Mouse (Mus musculus): ENCODE data around the gene Rai1. TPM values are rescaled to one million over a fixed set of nuclear protein-coding genes. Genes with fewer than 3 reads are reported as not detected.

Gene Rai1
- polyA plus RNA-seq, 1 experiment from 2014 or later = 26.9 TPM

DNA sequence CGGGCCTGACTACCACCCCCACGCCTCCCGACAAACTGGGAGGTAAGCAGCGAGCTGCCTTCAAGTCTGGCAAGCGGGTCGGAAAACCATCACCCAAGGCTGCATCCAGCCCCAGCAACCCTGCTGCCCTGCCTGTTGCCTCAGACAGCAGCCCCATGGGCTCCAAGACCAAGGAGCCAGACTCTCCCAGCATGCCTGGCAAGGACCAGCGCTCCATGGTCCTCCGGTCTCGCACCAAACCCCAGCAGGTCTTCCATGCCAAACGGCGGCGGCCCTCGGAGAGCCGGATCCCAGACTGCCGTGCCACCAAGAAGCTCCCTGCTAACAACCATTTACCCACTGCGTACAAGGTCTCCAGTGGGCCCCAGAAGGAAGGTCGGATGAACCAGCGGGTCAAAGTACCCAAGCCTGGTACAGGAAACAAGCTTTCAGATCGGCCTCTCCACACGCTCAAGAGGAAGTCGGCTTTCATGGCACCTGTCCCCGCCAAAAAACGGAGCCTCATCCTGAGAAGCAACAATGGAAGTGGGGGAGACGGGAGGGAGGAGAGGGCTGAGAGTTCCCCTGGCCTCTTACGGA, 83.6 kb downstream of the Rai1 start:
- H3K36me3 ChIP-seq (ENCODE audit: poor library complexity, severe bottlenecking) = peaks cover 83% of the 10 kb centered on the region

DNA sequence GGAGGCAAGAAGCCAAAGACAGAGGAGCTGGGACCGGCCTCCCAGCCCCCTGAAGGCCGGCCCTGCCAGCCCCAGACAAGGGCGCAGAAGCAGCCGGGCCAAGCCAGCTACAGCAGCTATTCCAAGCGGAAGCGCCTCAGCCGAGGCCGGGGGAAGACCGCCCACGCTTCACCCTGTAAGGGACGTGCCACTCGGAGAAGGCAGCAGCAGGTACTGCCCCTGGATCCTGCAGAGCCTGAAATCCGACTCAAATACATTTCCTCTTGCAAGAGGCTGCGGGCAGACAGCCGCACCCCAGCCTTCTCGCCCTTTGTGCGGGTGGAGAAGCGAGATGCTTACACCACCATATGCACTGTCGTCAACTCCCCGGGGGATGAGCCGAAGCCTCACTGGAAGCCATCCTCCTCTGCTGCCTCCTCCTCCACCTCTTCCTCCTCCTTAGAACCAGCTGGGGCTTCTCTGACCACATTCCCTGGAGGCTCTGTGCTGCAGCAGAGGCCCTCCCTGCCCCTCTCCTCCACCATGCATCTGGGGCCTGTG, 84.8 kb downstream of the Rai1 start:
- H3K4me2 ChIP-seq = no peak overlapping the region
- H3K4me1 ChIP-seq = peaks cover 27% of the 10 kb centered on the region
- WGBS = 84% methylated on average over 21 of the region's 21 CpGs
- peaks cover 95% of the 10 kb centered on the region for H3K36me3 ChIP-seq (ENCODE audit: poor library complexity, severe bottlenecking)
- H3K9me3 ChIP-seq (replicated peaks) = 0 out of 2 replicates have a peak, but pooled peaks cover 3% of the 10 kb centered on the region
- H3K27me3 ChIP-seq = no peaks in the 10 kb centered on the region
- ATAC-seq = no peak
- H3K27ac ChIP-seq = peak overlapping the region; percentile 35; the same call in 1 of the 2 replicates
- H3K9ac ChIP-seq = no peak overlapping the region
- H3K4me3 ChIP-seq = no peak overlapping the region

More for the DNA sequence above, 83.6 kb downstream of the Rai1 start:
- Histone ChIP-seq H3K4me1 (peaks cover 36% of the 10 kb centered on the region), H3K27me3 (no peaks in the 10 kb centered on the region), H3K9me3 (replicated peaks) (no peaks in the 10 kb centered on the region), H3K27ac (no peak overlapping the region), H3K9ac (no peak overlapping the region), H3K4me3 (no peak overlapping the region), H3K4me2 (no peak overlapping the region)
- no peak for ATAC-seq
- WGBS = 89% methylated on average over 25 of the region's 25 CpGs

DNA sequence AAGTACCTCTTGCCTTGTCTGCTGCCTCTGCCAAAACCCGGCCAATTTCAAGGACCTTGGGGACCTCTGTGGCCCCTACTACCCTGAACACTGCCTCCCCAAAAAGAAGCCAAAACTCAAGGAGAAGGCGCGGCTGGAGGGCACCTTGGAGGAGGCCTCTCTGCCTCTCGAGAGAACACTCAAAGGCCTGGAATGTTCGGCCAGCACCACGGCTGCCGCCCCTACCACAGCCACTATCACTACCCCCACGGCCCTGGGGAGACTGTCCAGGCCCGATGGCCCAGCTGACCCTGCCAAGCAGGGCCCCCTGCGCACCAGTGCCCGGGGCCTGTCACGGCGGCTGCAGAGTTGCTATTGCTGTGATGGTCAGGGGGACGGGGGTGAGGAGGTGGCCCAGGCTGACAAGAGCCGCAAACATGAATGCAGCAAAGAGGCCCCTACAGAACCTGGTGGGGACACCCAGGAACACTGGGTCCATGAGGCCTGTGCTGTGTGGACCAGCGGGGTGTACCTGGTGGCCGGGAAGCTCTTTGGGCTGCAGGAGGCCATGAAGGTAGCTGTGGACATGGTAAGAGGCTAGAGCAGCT, 85.3 kb downstream of the Rai1 start:
- 95% methylated on average over 17 of the region's 17 CpGs for WGBS
- Histone ChIP-seq H3K27ac (no peak overlapping the region), H3K9ac (no peak overlapping the region), H3K9me3 (replicated peaks) (peaks cover 9% of the 10 kb centered on the region; the same call in 1 of the 2 replicates), H3K4me2 (no peak overlapping the region), H3K27me3 (no peaks in the 10 kb centered on the region), H3K4me1 (peaks cover 22% of the 10 kb centered on the region), H3K4me3 (no peak overlapping the region), H3K36me3 (ENCODE audit: poor library complexity, severe bottlenecking) (peaks cover 99% of the 10 kb centered on the region)
- no peak for ATAC-seq

DNA sequence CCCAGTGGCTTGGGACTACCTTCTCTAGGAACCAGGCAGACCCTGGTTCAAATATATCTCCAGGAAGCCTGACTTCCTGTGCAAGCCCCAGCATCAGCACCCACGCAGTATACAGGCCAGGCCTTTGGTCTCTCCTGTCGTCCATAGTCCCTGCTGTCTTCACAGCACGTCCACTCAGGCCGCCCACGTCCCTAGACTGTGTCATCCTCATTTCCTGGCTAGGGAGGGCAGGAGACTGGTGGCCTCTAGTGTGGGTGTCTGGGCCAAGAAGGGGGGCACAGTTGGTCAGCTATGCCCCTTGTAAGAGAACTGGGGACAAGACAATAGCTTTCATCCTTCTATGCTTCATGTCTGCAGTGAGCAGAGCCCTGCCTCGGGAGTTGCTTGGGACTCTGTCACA, 87.7 kb downstream of the Rai1 start:
- 78% methylated on average over 6 of the region's 6 CpGs for WGBS
- peaks cover 97% of the 10 kb centered on the region for H3K36me3 ChIP-seq (ENCODE audit: poor library complexity, severe bottlenecking)
- H3K4me2 ChIP-seq = no peak overlapping the region
- no peak overlapping the region for H3K4me3 ChIP-seq
- no peaks in the 10 kb centered on the region for H3K27me3 ChIP-seq
- peak overlapping the region; percentile 68; the same call in 1 of the 2 replicates for H3K27ac ChIP-seq
- peaks cover 9% of the 10 kb centered on the region; the same call in 1 of the 2 replicates for H3K9me3 ChIP-seq (replicated peaks)
- peaks cover 8% of the 10 kb centered on the region; the same call in 1 of the 2 replicates for H3K4me1 ChIP-seq
- ATAC-seq = no peak
- no peak overlapping the region for H3K9ac ChIP-seq

DNA sequence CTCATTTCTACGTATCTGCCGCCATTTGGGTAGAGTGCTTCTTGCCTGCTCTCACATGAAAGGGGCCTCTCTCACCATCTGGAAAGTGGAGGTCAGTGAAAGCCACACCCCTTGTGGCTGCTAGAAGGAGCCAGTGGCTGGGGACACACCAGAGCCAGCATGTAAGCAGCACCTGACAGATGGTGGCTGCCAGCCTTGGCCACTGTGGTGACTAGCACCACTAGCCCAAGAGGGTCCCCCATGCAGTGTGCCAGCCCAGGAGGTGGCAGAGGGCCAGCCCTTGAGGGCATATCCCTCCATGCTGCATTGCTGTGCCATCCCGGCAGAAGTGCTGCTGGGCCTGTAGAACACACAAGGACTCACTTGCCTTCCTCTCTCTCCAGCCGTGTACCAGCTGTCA, 88.7 kb downstream of the Rai1 start:
- WGBS = 79% methylated on average over 4 of the region's 4 CpGs
- peaks cover 97% of the 10 kb centered on the region for H3K36me3 ChIP-seq (ENCODE audit: poor library complexity, severe bottlenecking)
- no peak overlapping the region for H3K4me3 ChIP-seq
- H3K9me3 ChIP-seq (replicated peaks) = peaks cover 9% of the 10 kb centered on the region; the same call in 1 of the 2 replicates
- no peak overlapping the region for H3K9ac ChIP-seq
- peak; percentile 63 for ATAC-seq
- H3K27me3 ChIP-seq = no peaks in the 10 kb centered on the region
- H3K27ac ChIP-seq = peak overlapping the region; percentile 68
- no peak overlapping the region for H3K4me2 ChIP-seq
- H3K4me1 ChIP-seq = peaks cover 8% of the 10 kb centered on the region; the same call in 1 of the 2 replicates

DNA sequence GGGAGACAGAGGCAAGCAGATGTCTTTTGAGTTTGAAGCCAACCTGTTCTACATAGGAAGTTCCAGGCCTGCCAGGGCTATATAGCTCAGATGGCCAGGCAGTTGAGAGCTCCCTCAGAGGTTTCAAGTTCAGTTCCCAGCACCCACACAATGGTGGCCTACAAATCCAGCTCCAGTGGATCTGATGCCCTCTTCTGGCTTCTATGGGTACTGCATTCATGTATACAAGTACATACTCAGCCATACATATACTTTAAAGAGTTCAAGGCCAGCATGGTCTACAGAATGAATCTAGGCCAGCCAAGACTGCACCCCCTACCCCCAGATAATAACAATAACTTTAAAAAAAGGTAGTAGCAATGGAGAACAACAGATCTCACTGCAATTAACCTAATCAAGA, 90.3 kb downstream of the Rai1 start:
- no peak overlapping the region for H3K4me2 ChIP-seq
- H3K4me1 ChIP-seq = peaks cover 12% of the 10 kb centered on the region
- ATAC-seq = no peak
- H3K9ac ChIP-seq = no peak overlapping the region
- no peak overlapping the region for H3K4me3 ChIP-seq
- H3K9me3 ChIP-seq (replicated peaks) = peaks cover 9% of the 10 kb centered on the region; the same call in 1 of the 2 replicates
- no peak overlapping the region for H3K27ac ChIP-seq
- H3K27me3 ChIP-seq = no peaks in the 10 kb centered on the region
- H3K36me3 ChIP-seq (ENCODE audit: poor library complexity, severe bottlenecking) = peaks cover 94% of the 10 kb centered on the region

DNA sequence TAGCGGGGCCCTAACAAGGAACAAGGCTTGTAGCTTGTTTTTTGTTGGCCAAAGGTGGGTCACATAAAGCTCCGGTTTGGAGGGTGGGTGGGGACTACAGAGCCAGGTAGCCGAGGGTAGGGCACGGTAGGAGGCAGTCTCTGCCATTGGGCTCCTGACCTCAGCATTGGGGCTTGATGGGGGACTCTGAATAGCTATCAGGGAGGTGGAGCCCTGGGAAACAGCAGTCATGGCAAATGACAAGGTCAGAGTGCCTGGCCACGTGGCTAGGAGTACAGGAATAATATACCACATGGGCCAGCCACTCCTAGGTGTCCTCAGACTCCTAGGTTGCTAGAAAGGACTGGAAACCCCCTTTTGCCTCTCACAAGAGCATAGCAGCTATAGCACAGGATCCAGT, 91.5 kb downstream of the Rai1 start:
- ATAC-seq = no peak
- Histone ChIP-seq H3K9me3 (replicated peaks) (peaks cover 9% of the 10 kb centered on the region; the same call in 1 of the 2 replicates), H3K4me2 (no peak overlapping the region), H3K36me3 (ENCODE audit: poor library complexity, severe bottlenecking) (peaks cover 94% of the 10 kb centered on the region), H3K4me1 (peaks cover 16% of the 10 kb centered on the region), H3K27me3 (no peaks in the 10 kb centered on the region), H3K4me3 (no peak overlapping the region), H3K27ac (peak overlapping the region; percentile 27; the same call in 1 of the 2 replicates), H3K9ac (no peak overlapping the region)
- 78% methylated on average over 5 of the region's 5 CpGs for WGBS

DNA sequence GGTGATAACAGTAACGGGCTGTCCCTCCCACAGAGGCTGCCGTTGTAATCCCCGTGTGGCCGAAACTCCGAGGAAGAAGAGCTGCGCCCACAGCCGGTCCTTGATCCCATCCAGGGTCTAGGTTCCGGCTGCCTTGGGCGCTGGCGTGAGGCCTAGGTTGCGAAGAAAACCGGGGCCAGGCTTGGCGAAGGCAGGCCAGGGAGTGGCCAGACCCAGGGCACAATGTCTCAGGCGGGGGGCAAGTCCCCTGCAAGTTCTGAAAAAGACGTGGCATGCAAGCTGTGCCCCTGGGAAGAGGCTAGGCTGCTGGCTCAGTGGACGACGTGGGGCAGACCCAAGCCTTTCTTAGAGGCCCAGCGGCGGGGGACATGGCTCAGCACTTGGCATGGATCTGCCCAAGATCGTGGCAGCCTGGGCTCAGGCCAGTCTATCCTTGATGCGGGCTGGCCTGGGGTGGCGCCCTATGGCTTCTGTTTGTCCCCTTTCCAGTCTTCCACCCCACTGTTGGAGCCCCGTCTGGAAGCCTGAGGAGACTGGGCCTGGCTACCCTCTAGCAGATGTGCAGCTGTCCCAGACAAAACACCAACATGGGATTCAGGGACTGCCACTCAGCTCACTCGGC, 93.3 kb downstream of the Rai1 start:
- peaks cover 19% of the 10 kb centered on the region for H3K4me1 ChIP-seq
- H3K27me3 ChIP-seq = no peaks in the 10 kb centered on the region
- no peak overlapping the region for H3K4me3 ChIP-seq
- no peak overlapping the region for H3K4me2 ChIP-seq
- 77% methylated on average over 24 of the region's 24 CpGs for WGBS
- ATAC-seq = no peak
- H3K9me3 ChIP-seq (replicated peaks) = peaks cover 9% of the 10 kb centered on the region; the same call in 1 of the 2 replicates
- peak overlapping the region; percentile 27; the same call in 1 of the 2 replicates for H3K27ac ChIP-seq
- peaks cover 95% of the 10 kb centered on the region for H3K36me3 ChIP-seq (ENCODE audit: poor library complexity, severe bottlenecking)
- H3K9ac ChIP-seq = no peak overlapping the region

DNA sequence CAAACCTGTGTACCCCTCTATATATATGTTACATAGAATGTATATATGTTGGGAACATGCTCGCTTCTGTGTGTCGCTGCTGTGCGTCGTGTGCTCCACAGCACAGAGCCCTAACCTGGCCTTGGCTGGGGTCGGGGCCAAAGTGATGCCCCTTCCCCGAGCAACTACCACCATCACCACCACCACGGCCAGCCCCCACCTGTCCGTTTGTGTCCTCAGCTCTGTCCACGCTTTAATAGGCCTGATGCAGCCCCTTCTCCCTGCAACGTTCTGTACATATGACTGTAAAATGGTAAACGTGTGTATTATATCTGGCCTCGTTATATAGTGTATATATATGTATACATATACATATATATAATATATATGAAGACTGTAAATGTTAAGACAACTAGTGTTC, 93.8 kb downstream of the Rai1 start:
- peaks cover 17% of the 10 kb centered on the region for H3K4me1 ChIP-seq
- peaks cover 95% of the 10 kb centered on the region for H3K36me3 ChIP-seq (ENCODE audit: poor library complexity, severe bottlenecking)
- WGBS = 94% methylated on average over 12 of the region's 12 CpGs
- H3K9me3 ChIP-seq (replicated peaks) = peaks cover 9% of the 10 kb centered on the region; the same call in 1 of the 2 replicates
- H3K27me3 ChIP-seq = no peaks in the 10 kb centered on the region
- H3K4me2 ChIP-seq = no peak overlapping the region
- ATAC-seq = no peak
- H3K4me3 ChIP-seq = no peak overlapping the region
- H3K9ac ChIP-seq = no peak overlapping the region
- H3K27ac ChIP-seq = no peak overlapping the region; the same call in 1 of the 2 replicates

DNA sequence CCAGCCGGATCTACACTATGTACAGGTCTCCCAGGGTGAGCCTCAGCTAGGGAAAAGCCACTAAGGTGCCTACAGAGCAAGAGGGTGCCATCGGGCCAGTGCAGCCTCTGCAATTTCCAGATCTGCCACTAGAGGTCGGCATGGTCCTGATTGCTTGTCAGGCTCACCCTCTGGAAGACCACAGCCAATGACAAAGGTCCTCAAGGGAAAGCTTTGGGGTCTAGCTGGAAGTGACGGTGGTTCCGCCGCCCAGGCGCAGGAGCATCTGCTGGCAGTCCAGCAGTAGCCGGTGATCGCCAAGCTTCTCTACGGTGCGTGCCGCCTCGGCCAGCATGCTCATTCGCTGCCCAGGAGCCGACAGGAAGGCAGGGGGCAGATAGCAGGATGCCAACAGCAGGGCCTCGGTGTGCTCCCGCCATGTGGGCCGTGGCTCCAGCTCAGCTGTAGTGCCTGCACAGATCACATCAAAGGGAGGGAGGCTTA, 94.9 kb downstream of the Rai1 start:
- H3K27me3 ChIP-seq = no peaks in the 10 kb centered on the region
- H3K4me1 ChIP-seq = peaks cover 17% of the 10 kb centered on the region
- H3K36me3 ChIP-seq (ENCODE audit: poor library complexity, severe bottlenecking) = peaks cover 95% of the 10 kb centered on the region
- peak; percentile 86 for ATAC-seq
- H3K27ac ChIP-seq = peak overlapping the region; percentile 84
- peaks cover 5% of the 10 kb centered on the region; the same call in 1 of the 2 replicates for H3K9me3 ChIP-seq (replicated peaks)
- WGBS = 15% methylated on average over 18 of the region's 18 CpGs
- peak overlapping the region; percentile 57 for H3K9ac ChIP-seq
- peak overlapping the region; percentile 36 for H3K4me2 ChIP-seq
- H3K4me3 ChIP-seq = 0 out of 2 replicates have a peak overlapping the region, but pooled peaks have one; percentile 4

DNA sequence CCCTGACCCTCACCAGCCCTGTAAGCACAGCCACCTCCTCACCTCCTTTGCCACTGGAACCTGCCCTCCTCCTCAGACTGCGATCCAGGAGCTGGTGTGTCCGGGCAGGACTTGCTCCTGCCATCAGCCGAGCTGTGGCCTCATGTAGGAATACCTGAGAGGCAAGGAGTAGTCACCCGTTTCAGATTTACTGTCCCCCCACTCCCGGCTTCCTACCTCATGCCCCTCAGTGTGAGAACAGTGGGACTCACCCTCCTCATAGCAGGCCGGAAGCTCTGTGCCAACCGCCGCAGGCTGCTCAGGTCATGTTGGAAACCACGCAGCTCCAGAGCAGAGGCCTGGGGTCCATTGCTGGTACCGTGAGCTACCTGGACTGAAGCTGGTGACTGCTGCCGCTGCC, 95.6 kb downstream of the Rai1 start:
- peak; percentile 6; the same call in 1 of the 2 replicates for ATAC-seq
- Histone ChIP-seq H3K9ac (peak overlapping the region; percentile 34; the same call in 1 of the 2 replicates), H3K4me2 (no peak overlapping the region; the same call in 1 of the 2 replicates), H3K36me3 (ENCODE audit: poor library complexity, severe bottlenecking) (peaks cover 95% of the 10 kb centered on the region), H3K4me3 (no peak overlapping the region), H3K27me3 (no peaks in the 10 kb centered on the region), H3K9me3 (replicated peaks) (no peaks in the 10 kb centered on the region), H3K4me1 (peaks cover 17% of the 10 kb centered on the region), H3K27ac (peak overlapping the region; percentile 84)
- WGBS = 92% methylated on average over 11 of the region's 11 CpGs

All from forebrain, embryonic 13.5 days (tissue).